Mouse (Mus musculus) embryonic facial prominence, embryonic 14.5 days (tissue): ENCODE measurements around the gene Hmgb4. TPM values are rescaled to one million over a fixed set of nuclear protein-coding genes. Genes with fewer than 3 reads are reported as not detected.

Experiments used
- ATAC-seq: fragments of 200-750 bp; cut with Nextera tagmentation; 2 replicates; pipeline ENCODE4 v1.8.0; 2017; ENCODE audit warnings: low read depth, moderate number of reproducible peaks, moderate TSS enrichment
- DNase-seq: peaks from one replicate; pipeline ENCODE4 v3.0.0-alpha.2; 2015; ENCODE audit warnings: low spot score
- H3K27ac ChIP-seq: fragments of 300-500 bp; sonication (generic); replicated peaks from 2 replicates; pipeline ENCODE4 v1.5.1; 2014; ENCODE audit warnings: low read depth, mild to moderate bottlenecking, low read length, moderate library complexity
- H3K27me3 ChIP-seq: fragments of 300-500 bp; sonication (generic); replicated peaks from 2 replicates; pipeline ENCODE4 v1.6.1; 2014; ENCODE audit warnings: low read length; ENCODE audit not compliant: control insufficient read depth, insufficient read depth
- H3K36me3 ChIP-seq: fragments of 300-500 bp; sonication (generic); 2 replicates; pipeline ENCODE4 v1.6.1; 2014; ENCODE audit warnings: low read length, mixed read lengths; ENCODE audit not compliant: control insufficient read depth, insufficient read depth
- H3K4me1 ChIP-seq: fragments of 300-500 bp; sonication (generic); 2 replicates; pipeline ENCODE4 v1.6.1; 2014; ENCODE audit warnings: antibody characterized with exemption, low read length; ENCODE audit not compliant: control insufficient read depth, insufficient read depth
- H3K4me2 ChIP-seq: fragments of 300-500 bp; sonication (generic); 2 replicates; pipeline ENCODE4 v1.6.1; 2014; ENCODE audit warnings: low read depth, mild to moderate bottlenecking, low read length, moderate library complexity, mixed read lengths
- H3K4me3 ChIP-seq: fragments of 300-500 bp; sonication (generic); 2 replicates; pipeline ENCODE4 v1.5.1; 2014; ENCODE audit warnings: low read depth, mild to moderate bottlenecking, low read length
- H3K9ac ChIP-seq: fragments of 300-500 bp; sonication (generic); 2 replicates; pipeline ENCODE4 v1.6.1; 2014; ENCODE audit warnings: low read depth, mild to moderate bottlenecking, low read length, moderate library complexity, mixed read lengths
- H3K9me3 ChIP-seq: fragments of 300-500 bp; sonication (generic); 2 replicates; pipeline ENCODE4 v1.6.1; 2016; ENCODE audit warnings: low read length; ENCODE audit not compliant: control insufficient read depth
- WGBS: fragments of 180-500 bp; shearing (Covaris S2); extraction: QIAGEN DNeasy Blood & Tissue Kit; methylation state at CpG from one replicate; pipeline ENCODE4 v1.1.7; 2014; 5-methylcytosine and 5-hydroxymethylcytosine counted together
- polyA plus RNA-seq: library from polyadenylated mRNA; unstranded; fragments of >200 nt; fragmentation: Nextera tagmentation; extraction: Ambion mirVana; gene quantifications from 2 replicates; pipeline ENCODE4 v1.2.1, GENCODE M21; 2014

The Hmgb4 gene
- polyA plus RNA-seq, result not detected in 2 replicates

DNA sequence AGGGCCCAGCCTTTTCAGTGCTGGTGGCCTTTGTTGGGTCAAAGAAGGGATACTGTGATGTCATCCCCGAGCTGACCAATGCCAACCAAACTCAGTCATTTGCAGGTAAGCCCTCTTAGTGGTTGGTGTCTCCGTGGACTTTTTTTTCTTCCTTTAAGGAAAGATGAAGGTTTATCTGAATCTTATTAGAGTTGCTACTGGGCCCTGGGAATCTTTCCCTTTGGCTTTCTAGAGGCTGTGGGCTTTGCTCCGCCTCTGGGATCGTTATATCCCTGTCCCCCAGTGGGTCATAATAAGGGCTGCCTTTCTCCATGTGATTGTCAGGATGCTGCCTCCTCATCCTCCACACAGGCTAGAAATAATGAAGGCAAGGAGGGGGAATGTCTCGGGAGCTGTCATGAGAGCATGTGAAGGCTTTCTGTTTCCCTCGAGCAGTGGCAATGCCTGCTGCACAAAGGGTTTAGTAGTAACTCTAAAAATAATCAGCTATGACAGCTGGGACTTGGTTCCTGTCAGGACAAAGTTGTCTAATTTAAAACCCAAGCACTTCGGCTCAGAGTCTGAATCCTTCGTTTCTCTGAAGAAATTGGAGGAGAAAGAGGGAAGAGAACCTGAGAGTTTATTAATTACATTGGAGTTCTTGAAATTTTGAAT is at the start of gene Hmgb4:
Hmgb4 (minus strand) TSS at position 51 of the 654 bp plus-strand sequence.
- no peak for ATAC-seq
- no peaks in the 10 kb centered on the region for H3K27me3 ChIP-seq
- no peaks in the 10 kb centered on the region for H3K9me3 ChIP-seq
- H3K36me3 ChIP-seq, result no peaks in the 10 kb centered on the region
- H3K9ac ChIP-seq, result no peak within 1 kb of the TSS
- no peak within 1 kb of the TSS for H3K4me3 ChIP-seq
- no peak within 1 kb of the TSS for H3K27ac ChIP-seq
- H3K4me2 ChIP-seq, result no peak within 1 kb of the TSS
- H3K4me1 ChIP-seq, result no peaks in the 10 kb centered on the region
- WGBS, result 59% methylated on average over 8 of the region's 8 CpGs
- no peak for DNase-seq

DNA sequence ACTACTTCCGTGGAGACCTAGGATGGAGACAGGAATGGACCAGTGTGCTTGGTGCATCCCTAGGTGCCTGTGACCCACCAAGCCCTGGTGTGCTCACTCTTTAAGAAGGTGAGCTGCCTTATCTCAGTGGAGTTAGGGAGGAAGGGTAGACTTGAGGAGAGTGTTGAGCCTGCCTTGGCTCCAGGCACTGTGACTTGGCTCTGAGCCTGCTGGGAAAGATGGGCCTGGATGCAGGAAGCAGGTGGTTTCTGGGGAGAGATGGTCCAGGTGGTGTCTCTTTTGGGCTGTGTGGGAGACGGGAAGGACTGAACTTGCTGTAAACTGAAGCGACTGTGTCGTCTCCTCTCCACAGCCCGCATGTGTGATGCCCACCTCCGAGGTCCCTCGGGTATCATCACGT is 45.3 kb upstream of the Hmgb4 start:
- Histone ChIP-seq H3K9ac (no peak overlapping the region), H3K4me1 (no peaks in the 10 kb centered on the region), H3K4me3 (no peak overlapping the region), H3K27me3 (no peaks in the 10 kb centered on the region), H3K27ac (no peak overlapping the region), H3K4me2 (no peak overlapping the region), H3K9me3 (no peaks in the 10 kb centered on the region), H3K36me3 (no peaks in the 10 kb centered on the region)
- WGBS, result 80% methylated on average over 8 of the region's 8 CpGs
- DNase-seq (no peak), ATAC-seq (no peak)

DNA sequence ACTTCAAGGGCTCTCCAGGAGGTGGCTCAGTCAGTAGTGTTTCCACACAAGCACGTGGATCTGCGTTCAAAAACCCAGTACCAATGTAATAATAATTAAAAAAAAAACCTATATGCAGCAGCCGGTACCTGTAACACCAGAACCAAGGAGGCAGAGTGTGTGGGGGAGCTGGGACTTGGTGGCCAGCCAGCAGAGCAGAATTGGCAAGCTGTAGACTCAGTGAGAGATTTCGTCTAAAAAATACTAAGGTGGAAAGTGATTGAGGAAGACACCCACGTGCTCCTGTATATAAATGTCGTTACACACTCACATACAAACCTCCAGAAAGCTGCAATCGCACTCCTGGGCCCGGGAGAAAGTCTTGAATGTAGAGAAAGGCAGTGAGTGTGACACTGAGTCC is 43.3 kb upstream of the Hmgb4 start:
- Histone ChIP-seq H3K4me1 (no peaks in the 10 kb centered on the region), H3K4me3 (no peak overlapping the region), H3K4me2 (no peak overlapping the region), H3K9me3 (no peaks in the 10 kb centered on the region), H3K9ac (no peak overlapping the region), H3K36me3 (no peaks in the 10 kb centered on the region), H3K27me3 (no peaks in the 10 kb centered on the region), H3K27ac (no peak overlapping the region)
- WGBS, result 81% methylated on average over 8 of the region's 8 CpGs
- ATAC-seq, result no peak
- DNase-seq, result no peak

DNA sequence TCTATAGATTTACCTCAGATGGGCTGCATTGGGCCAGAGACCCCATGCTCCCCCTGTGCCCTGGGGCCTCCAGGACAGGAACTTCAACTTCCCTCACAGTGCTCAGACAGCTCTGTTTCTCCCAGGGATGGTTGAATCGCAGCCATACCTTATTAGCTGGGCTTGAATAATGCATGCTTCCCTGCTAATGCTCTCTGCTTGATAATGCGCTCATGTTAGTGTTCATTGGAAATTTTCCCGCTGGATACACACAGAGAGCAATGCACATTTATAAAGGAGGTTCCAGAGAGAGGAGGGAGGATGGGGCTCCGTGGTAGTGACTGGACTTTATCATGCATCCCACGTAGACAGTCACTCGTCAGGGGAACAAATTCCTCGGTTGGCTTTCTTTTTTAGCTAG is 27.3 kb upstream of the Hmgb4 start:
- 79% methylated on average over 7 of the region's 7 CpGs for WGBS
- H3K27ac ChIP-seq, result no peak overlapping the region
- ATAC-seq (no peak), DNase-seq (peak; percentile 2)
- H3K27me3 ChIP-seq, result no peaks in the 10 kb centered on the region
- H3K4me2 ChIP-seq, result no peak overlapping the region
- no peaks in the 10 kb centered on the region for H3K36me3 ChIP-seq
- H3K4me3 ChIP-seq, result no peak overlapping the region
- H3K9ac ChIP-seq, result no peak overlapping the region
- no peaks in the 10 kb centered on the region for H3K9me3 ChIP-seq
- H3K4me1 ChIP-seq, result no peaks in the 10 kb centered on the region

DNA sequence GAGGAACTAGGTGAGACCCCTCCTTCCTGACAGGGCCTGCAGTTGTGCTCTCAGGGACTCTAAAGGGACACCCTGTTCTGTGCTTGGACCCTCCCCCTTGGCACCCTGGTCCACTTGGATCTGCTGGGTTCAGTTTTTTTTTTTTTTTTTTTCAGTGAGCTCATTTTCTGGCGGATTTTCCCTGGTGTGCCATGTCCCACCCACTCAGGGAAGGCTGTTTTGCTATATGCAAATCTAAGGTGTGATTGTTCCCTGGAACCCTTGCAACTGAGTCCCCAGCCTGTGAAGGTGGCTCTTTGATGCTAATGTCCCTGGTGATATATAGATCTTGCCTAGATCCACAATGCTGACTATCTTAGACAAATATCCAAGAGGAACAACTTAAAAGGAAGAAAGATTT is 24.3 kb upstream of the Hmgb4 start:
- no peak overlapping the region for H3K27ac ChIP-seq
- H3K36me3 ChIP-seq, result no peaks in the 10 kb centered on the region
- no peaks in the 10 kb centered on the region for H3K27me3 ChIP-seq
- WGBS, result 59% methylated on average over 1 of the region's 1 CpGs
- no peak overlapping the region for H3K4me2 ChIP-seq
- H3K4me1 ChIP-seq, result no peaks in the 10 kb centered on the region
- ATAC-seq, result no peak
- DNase-seq, result no peak
- H3K9ac ChIP-seq, result no peak overlapping the region
- H3K4me3 ChIP-seq, result no peak overlapping the region
- no peaks in the 10 kb centered on the region for H3K9me3 ChIP-seq

DNA sequence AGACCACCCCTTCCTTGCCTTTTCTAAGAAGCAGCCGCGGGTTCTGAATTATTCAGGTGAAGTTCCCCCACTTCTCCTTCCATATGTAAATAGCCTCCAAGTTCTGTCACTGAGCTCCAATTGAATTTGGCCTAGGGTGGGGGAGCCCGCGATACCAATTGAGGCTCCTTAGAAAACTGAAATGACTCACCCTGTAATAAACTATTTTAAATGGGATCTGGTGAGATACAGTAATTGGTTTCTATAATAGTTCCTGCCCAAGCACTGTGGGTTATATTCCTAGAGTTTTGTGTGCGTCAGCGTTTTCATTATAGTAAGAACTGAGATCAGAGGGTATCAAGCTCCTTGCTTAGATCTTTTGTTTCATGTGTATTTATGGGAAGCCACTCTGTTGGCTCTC is 14.8 kb upstream of the Hmgb4 start:
- no peak overlapping the region for H3K27ac ChIP-seq
- H3K9me3 ChIP-seq, result no peaks in the 10 kb centered on the region
- 0 out of 2 replicates have a peak, but pooled peaks cover 3% of the 10 kb centered on the region for H3K4me1 ChIP-seq
- no peak overlapping the region for H3K9ac ChIP-seq
- H3K4me3 ChIP-seq, result no peak overlapping the region
- 71% methylated on average over 6 of the region's 6 CpGs for WGBS
- H3K4me2 ChIP-seq, result no peak overlapping the region
- H3K36me3 ChIP-seq, result no peaks in the 10 kb centered on the region
- no peaks in the 10 kb centered on the region for H3K27me3 ChIP-seq
- DNase-seq (no peak), ATAC-seq (no peak)

DNA sequence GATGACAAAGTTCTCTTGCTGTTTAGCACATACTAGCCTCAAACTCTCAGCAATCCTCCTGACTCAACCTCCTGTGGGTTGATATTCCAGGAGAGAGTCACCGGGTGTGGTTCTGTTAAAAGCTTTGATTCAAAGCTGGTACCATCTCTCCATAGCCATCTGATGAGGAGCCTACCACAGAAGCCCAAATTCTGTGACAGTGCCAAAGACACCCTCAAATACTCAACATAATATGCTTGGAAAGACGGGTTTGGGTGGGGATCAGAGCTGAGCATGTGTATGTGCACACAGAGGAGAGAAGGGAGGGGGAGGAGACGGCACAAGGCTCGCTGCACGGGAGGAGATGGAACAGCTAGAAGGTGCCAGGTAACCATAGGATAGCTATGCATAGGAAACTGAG is 14.4 kb upstream of the Hmgb4 start:
- Histone ChIP-seq H3K4me3 (no peak overlapping the region), H3K4me2 (no peak overlapping the region), H3K27ac (no peak overlapping the region), H3K27me3 (no peaks in the 10 kb centered on the region), H3K36me3 (no peaks in the 10 kb centered on the region), H3K9me3 (no peaks in the 10 kb centered on the region), H3K4me1 (0 out of 2 replicates have a peak, but pooled peaks cover 3% of the 10 kb centered on the region), H3K9ac (no peak overlapping the region)
- no peak for DNase-seq
- no peak for ATAC-seq
- 69% methylated on average over 5 of the region's 5 CpGs for WGBS

DNA sequence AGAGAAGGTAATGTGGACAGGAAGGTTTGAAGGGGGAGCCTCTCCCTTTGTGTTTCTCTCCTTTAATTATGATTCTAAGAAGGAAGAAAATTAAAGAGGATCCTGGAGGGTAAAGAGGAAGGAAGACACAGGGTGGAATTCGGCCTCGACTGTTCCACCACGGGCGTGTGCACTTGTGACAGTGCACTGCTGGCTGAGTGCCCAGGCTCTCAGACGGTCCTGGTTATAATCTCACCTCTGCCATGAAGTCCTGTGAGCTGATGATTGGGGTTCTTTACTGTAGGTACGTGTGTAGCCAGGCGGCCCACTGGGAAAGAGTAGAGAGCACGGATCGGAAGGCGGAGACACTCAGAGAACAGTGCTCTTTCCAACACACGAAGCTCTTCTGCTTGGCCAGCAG is 12.4 kb upstream of the Hmgb4 start:
- H3K9ac ChIP-seq, result no peak overlapping the region
- no peaks in the 10 kb centered on the region for H3K36me3 ChIP-seq
- no peak overlapping the region for H3K4me2 ChIP-seq
- no peaks in the 10 kb centered on the region for H3K27me3 ChIP-seq
- H3K27ac ChIP-seq, result no peak overlapping the region
- ATAC-seq (no peak), DNase-seq (no peak)
- 0 out of 2 replicates have a peak, but pooled peaks cover 3% of the 10 kb centered on the region for H3K4me1 ChIP-seq
- 61% methylated on average over 11 of the region's 11 CpGs for WGBS
- no peaks in the 10 kb centered on the region for H3K9me3 ChIP-seq
- H3K4me3 ChIP-seq, result no peak overlapping the region

DNA sequence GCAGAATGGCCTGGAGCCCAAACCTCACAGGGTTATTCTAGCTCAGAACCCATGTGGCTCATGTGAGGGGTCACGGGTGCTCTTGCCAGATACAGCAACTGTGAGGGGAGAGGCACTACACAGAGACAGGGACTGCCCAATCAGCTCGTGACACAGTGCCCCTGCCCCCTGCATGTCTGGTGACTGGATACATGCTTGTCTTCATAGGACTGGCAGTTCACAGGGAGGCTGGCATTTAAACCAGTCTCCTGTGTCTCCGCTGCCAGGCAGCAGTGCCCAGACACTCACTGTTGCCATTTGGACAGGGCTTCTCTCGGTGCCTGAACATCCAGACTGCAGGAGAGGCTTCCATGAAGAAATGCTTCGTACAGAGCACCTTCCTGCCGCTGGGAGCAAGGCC is 11.7 kb upstream of the Hmgb4 start:
- H3K27ac ChIP-seq, result no peak overlapping the region
- H3K4me1 ChIP-seq, result 0 out of 2 replicates have a peak, but pooled peaks cover 3% of the 10 kb centered on the region
- no peaks in the 10 kb centered on the region for H3K36me3 ChIP-seq
- 61% methylated on average over 5 of the region's 6 CpGs for WGBS
- H3K9me3 ChIP-seq, result no peaks in the 10 kb centered on the region
- H3K9ac ChIP-seq, result no peak overlapping the region
- no peak overlapping the region for H3K4me3 ChIP-seq
- H3K4me2 ChIP-seq, result no peak overlapping the region
- ATAC-seq (no peak), DNase-seq (no peak)
- H3K27me3 ChIP-seq, result no peaks in the 10 kb centered on the region
